Mouse (Mus musculus): ENCODE data around the gene Lrpap1. TPM values are rescaled to one million over a fixed set of nuclear protein-coding genes. Genes with fewer than 3 reads are reported as not detected.

Lrpap1 gene
- total RNA-seq (2021) = 100 to 1,000 TPM; 128 to 143 TPM

GRCm38 (mm10) chr5:35104960-35105921 lies at the start of gene Lrpap1:
Gene Lrpap1 (minus strand): TSS chr5:35105766.
- intact Hi-C loops (cut with DNase I) = no loop called here
- peak; percentile 84 to 90 for DNase-seq (ENCODE audit: low spot score in 2 of 2)

- DNase-seq (ENCODE audit: low spot score in 2 of 2) = no peak
- intact Hi-C loops (cut with DNase I) = no loop called here
Measured at GRCm38 (mm10) chr5:35149939-35150338, 44.4 kb upstream of the Lrpap1 start.

GRCm38 (mm10) chr5:35149526-35149925 lies 44.0 kb upstream of the Lrpap1 start:
- DNase-seq (ENCODE audit: low spot score in 2 of 2) = no peak

GRCm38 (mm10) chr5:35147963-35148767 lies 42.6 kb upstream of the Lrpap1 start:
- intact Hi-C loops (cut with DNase I) = no loop called here
- no peak for DNase-seq (ENCODE audit: low spot score in 2 of 2)

More at GRCm38 (mm10) chr5:35149526-35149925, 44.0 kb upstream of the Lrpap1 start:
- intact Hi-C loops (cut with DNase I) = no loop called here

- DNase-seq (ENCODE audit: low spot score in 2 of 2) = peak; percentile 45 to 56
- intact Hi-C loops (cut with DNase I) = no loop called here
Measured at GRCm38 (mm10) chr5:35147155-35147962, 41.8 kb upstream of the Lrpap1 start.

- intact Hi-C loops (cut with DNase I) = no loop called here
- no peak for DNase-seq (ENCODE audit: low spot score in 2 of 2)
Measured at GRCm38 (mm10) chr5:35146747-35147146, 41.2 kb upstream of the Lrpap1 start.

GRCm38 (mm10) chr5:35144716-35145115 lies 39.1 kb upstream of the Lrpap1 start:
- intact Hi-C loops (cut with DNase I) = loop anchor here (5.0 kb wide), 1 partner anchor 188 kb away; no protein-coding TSS in a partner anchor
- no peak for DNase-seq (ENCODE audit: low spot score in 2 of 2)

GRCm38 (mm10) chr5:35143460-35144245 lies 38.1 kb upstream of the Lrpap1 start:
- intact Hi-C loops (cut with DNase I) = loop anchor here (5.0 kb wide), 1 partner anchor 189 kb away; no protein-coding TSS in a partner anchor
- DNase-seq (ENCODE audit: low spot score in 2 of 2) = no peak

- DNase-seq (ENCODE audit: low spot score in 2 of 2) = no peak
- intact Hi-C loops (cut with DNase I) = loop anchor here (5.0 kb wide), 1 partner anchor 189 kb away; no protein-coding TSS in a partner anchor
Measured at GRCm38 (mm10) chr5:35142910-35143309, 37.3 kb upstream of the Lrpap1 start.

- peak; percentile 72 to 91 for DNase-seq (ENCODE audit: low spot score in 2 of 2)
- intact Hi-C loops (cut with DNase I) = loop anchor here (5.0 kb wide), 1 partner anchor 191 kb away; no protein-coding TSS in a partner anchor
Measured at GRCm38 (mm10) chr5:35141316-35141715, 35.8 kb upstream of the Lrpap1 start.

GRCm38 (mm10) chr5:35138183-35138611 lies 32.6 kb upstream of the Lrpap1 start:
- intact Hi-C loops (cut with DNase I) = no loop called here
- DNase-seq (ENCODE audit: low spot score in 2 of 2) = peak; percentile 74 to 89

- peak; percentile 88 to 98 for DNase-seq (ENCODE audit: low spot score in 2 of 2)
- intact Hi-C loops (cut with DNase I) = loop anchor here (1.0 kb wide), 1 partner anchor 8 kb away; no protein-coding TSS in a partner anchor
Measured at GRCm38 (mm10) chr5:35137510-35138182, 32.1 kb upstream of the Lrpap1 start.

GRCm38 (mm10) chr5:35135903-35136302 lies 30.3 kb upstream of the Lrpap1 start:
- intact Hi-C loops (cut with DNase I) = no loop called here
- no peak for DNase-seq (ENCODE audit: low spot score in 2 of 2)

GRCm38 (mm10) chr5:35134286-35134685 lies 28.7 kb upstream of the Lrpap1 start:
- intact Hi-C loops (cut with DNase I) = loop anchor here (5.0 kb wide), 2 partner anchors 77 to 213 kb away; partner anchors contain the start of gene Dok7
- DNase-seq (ENCODE audit: low spot score in 2 of 2) = no peak

GRCm38 (mm10) chr5:35133468-35133867 lies 27.9 kb upstream of the Lrpap1 start:
- intact Hi-C loops (cut with DNase I) = loop anchor here (5.0 kb wide), 2 partner anchors 76 to 214 kb away; partner anchors contain the start of gene Dok7
- no peak for DNase-seq (ENCODE audit: low spot score in 2 of 2)

- intact Hi-C loops (cut with DNase I) = loop anchor here (5.0 kb wide), 2 partner anchors 75 to 215 kb away; partner anchors contain the start of gene Dok7
Measured at GRCm38 (mm10) chr5:35132278-35132980, 26.9 kb upstream of the Lrpap1 start.

GRCm38 (mm10) chr5:35131773-35132172 lies 26.2 kb upstream of the Lrpap1 start:
- DNase-seq (ENCODE audit: low spot score in 2 of 2) = peak; percentile 81 to 85
- intact Hi-C loops (cut with DNase I) = loop anchor here (5.0 kb wide), 2 partner anchors 74 to 216 kb away; partner anchors contain the start of gene Dok7

More at GRCm38 (mm10) chr5:35132278-35132980, 26.9 kb upstream of the Lrpap1 start:
- no peak for DNase-seq (ENCODE audit: low spot score in 2 of 2)
